ENCODE assay signal across 10 mouse cellular contexts in genomic region chr13:44624716-44625115, GRCm38 (mm10).
A peak's percentile ranks its signal among the peaks of the same experiment; 100 is the strongest.
DNase-seq lines count a peak whose midpoint lies in the region; ATAC-seq lines count a peak whose summit lies in the region.
"Had no signal": no experiment of that assay in that cellular context is flagged by ENCODE, and none has a peak within 500 bp of the region (broad histone marks: within the 10 kb centered on the region; RNA-seq: fewer than 3 reads in every experiment).

No protein-coding gene starts in this region.

- H3K27me3 ChIP-seq in hindbrain, embryonic 10.5 days (ENCODE audit: insufficient read depth, poor library complexity, severe bottlenecking), result peaks cover 18% of the 10 kb centered on the region; the same call in 1 of the 2 replicates
- H3K27me3 ChIP-seq in hindbrain, embryonic 12.5 days, result no peaks in the 10 kb centered on the region

- no peak overlapping the region for H3K9ac ChIP-seq in hindbrain, embryonic 12.5 days

- no peak overlapping the region for H3K4me2 ChIP-seq in hindbrain, embryonic 12.5 days (replicated peaks)

- peak; percentile 61 for DNase-seq in adrenal gland, adult 2 months
- DNase-seq in adrenal gland, postnatal 4 days (ENCODE audit: low spot score in 2 of 2), result no peak
- peak; percentile 30 for DNase-seq in hindbrain, embryonic 10.5 days (ENCODE audit: low spot score)
- peak; percentile 11 to 31 for DNase-seq in thymus, adult 18-20 months
- DNase-seq in thymus, postnatal 0 days (ENCODE audit: low spot score), result no peak
- no peak for DNase-seq in frontal cortex, postnatal 36 days (ENCODE audit: low spot score in 2 of 2)
- DNase-seq in gastrocnemius, postnatal 14 days, result no peak
- DNase-seq: cerebellum, postnatal 36 days had no signal

- 43% methylated on average over 13 of the region's 13 CpGs for WGBS in hindbrain, embryonic 10.5 days
- 42% methylated on average over 13 of the region's 13 CpGs for WGBS in hindbrain, embryonic 12.5 days

- H3K27ac ChIP-seq in hindbrain, embryonic 10.5 days, result peak overlapping the region; percentile 41
- H3K27ac ChIP-seq in hindbrain, embryonic 12.5 days, result no peak overlapping the region
- H3K27ac ChIP-seq: heart, adult 2 months had no signal

- no peak for ATAC-seq in hindbrain, embryonic 12.5 days (ENCODE audit: low FRiP score)

- no peaks in the 10 kb centered on the region for H3K36me3 ChIP-seq in hindbrain, embryonic 10.5 days
- no peaks in the 10 kb centered on the region for H3K36me3 ChIP-seq in hindbrain, embryonic 12.5 days

- no peak overlapping the region for H3K4me3 ChIP-seq in hindbrain, embryonic 10.5 days
- H3K4me3 ChIP-seq in hindbrain, embryonic 12.5 days, result no peak overlapping the region
- H3K4me3 ChIP-seq: heart, adult 2 months had no signal

- intact Hi-C loops in gastrocnemius, postnatal 14 days (cut with DNase I; ENCODE audit: low total_unique reads), result no loop called here

- no peaks in the 10 kb centered on the region for H3K9me3 ChIP-seq in hindbrain, embryonic 10.5 days
- H3K9me3 ChIP-seq in hindbrain, embryonic 12.5 days (replicated peaks), result no peaks in the 10 kb centered on the region

- peaks cover 39% of the 10 kb centered on the region for H3K4me1 ChIP-seq in hindbrain, embryonic 10.5 days (replicated peaks)
- peaks cover 12% of the 10 kb centered on the region for H3K4me1 ChIP-seq in hindbrain, embryonic 12.5 days

Comparison
In these comparisons a context has a peak if more than half of its experiments do, and no peak if none do; other contexts are left out.
1. DNase-seq: peak in adrenal gland, adult 2 months (single experiment), hindbrain, embryonic 10.5 days (single experiment) and thymus, adult 18-20 months (2 of 2); none in adrenal gland, postnatal 4 days (0 of 2), thymus, postnatal 0 days (single experiment), frontal cortex, postnatal 36 days (0 of 2) and gastrocnemius, postnatal 14 days (single experiment).